Mouse (Mus musculus) retina, postnatal 7 days (tissue): ENCODE data around the gene Gm20388.

ENCODE experiments used
- DNase-seq: peaks from one replicate; pipeline ENCODE4 v3.0.0-alpha.2; 2012; ENCODE audit warnings: low read depth, low spot score

Gene Gm20388

DNA sequence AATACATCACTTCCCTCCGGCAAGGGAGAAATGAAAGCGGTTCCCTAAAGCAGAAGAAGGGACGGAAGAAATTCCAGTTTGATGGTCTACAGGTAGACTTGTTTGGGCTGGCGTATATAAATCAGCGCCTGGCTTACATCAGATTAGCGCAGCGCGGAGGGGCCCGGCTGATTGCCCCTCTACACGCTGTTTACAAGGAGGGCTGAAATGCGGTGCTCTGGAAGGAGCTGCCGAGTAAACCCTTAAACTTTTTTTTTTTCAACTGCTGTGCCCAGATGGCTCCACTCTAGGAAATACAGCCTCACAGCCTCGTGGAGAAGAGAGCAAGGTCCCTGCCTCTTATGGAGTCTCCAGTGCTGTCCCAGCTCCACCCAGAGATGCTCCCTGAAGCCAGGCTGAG lies 1070.3 kb downstream of the Gm20388 start:
- DNase-seq: no peak

DNA sequence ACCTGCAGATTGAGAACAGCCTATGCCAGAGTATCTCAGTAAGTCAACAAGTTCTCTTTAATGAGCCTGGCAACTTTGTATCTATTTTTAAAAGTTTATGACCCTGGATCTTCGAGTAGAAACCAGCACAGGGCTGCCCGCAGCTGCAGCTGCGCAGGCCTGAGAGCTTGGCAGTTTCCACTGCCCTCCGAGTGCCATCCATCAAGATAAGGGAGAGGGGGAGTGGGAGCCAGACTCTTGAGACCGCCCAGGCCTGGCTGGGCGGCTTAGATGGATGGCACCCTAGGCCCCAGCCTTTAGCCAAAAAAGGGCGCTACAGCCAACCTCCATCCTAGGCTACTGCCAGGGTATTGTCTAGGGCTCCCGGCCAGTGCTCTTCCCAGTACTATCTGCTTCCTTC lies 1074.2 kb downstream of the Gm20388 start:
- DNase-seq: no peak

GRCm38 (mm10) chr8:120986022-120986421 lies 1075.4 kb downstream of the Gm20388 start:
- DNase-seq: no peak

GRCm38 (mm10) chr8:120993738-120994137 lies 1083.1 kb downstream of the Gm20388 start:
- DNase-seq: no peak

DNA sequence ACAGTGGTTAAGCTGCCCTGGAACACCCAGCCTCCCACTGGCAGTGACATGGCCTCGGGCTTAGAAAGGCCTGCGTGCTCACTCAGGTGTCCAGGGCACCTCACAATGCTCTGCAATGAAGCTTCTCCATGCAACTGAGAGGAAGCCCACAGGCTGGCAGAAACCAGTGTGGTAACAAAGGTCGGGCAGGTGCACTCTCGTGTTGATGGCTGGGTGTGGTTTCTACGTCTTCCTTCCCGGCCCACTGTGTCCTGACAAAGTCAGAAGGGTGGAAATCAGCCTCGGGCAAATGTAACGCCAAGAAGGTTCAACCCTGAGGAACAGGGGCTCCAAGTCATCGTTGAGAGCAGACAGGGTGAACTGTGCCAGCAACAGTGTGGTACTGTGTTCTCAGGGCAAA lies 1084.8 kb downstream of the Gm20388 start:
- no peak for DNase-seq

GRCm38 (mm10) chr8:120996905-120997581 lies 1086.4 kb downstream of the Gm20388 start:
- no peak for DNase-seq

- no peak for DNase-seq
These were observed 1087.3 kb downstream of the Gm20388 start for GRCm38 (mm10) chr8:120997926-120998325.

DNA sequence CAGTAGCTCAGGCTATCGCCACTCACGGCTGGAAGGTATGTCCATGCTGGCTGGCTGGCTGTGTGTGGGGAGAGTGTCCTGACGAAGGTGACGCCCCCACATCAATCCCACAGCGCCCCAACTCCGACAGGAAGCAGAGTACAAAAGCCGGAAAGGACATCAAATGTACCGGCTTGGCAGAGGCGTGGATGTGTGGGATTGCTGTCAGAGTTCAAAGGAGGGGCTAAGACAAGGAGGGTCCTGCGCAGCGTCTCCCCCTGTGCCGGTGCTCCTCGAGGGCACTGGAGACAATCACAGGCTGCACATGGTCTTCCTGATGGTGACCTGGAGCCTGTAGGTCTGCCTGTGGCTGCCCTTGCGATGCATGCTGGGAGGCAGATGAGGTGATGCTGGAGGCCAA lies 1088.3 kb downstream of the Gm20388 start:
- no peak for DNase-seq

DNA sequence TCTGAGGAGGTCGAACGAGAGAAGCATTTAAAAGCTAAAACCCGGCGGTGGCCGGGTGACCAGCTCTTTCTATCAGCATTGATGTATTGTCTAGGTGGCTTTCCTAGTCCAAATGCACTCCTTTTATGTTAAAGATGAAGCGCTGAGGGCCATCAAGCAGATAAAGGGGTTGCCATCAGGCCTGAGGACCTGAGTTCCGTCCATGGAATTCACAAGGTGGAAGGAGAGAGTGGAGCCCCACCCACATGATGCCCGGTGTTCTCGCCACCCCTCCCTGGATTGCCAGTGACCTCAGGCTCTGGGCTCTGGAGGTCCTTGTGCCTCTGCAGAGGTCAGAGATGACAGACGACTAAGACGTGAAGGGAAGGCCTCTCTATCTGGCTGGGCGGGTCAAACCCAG lies 1091.3 kb downstream of the Gm20388 start:
- DNase-seq: no peak

DNA sequence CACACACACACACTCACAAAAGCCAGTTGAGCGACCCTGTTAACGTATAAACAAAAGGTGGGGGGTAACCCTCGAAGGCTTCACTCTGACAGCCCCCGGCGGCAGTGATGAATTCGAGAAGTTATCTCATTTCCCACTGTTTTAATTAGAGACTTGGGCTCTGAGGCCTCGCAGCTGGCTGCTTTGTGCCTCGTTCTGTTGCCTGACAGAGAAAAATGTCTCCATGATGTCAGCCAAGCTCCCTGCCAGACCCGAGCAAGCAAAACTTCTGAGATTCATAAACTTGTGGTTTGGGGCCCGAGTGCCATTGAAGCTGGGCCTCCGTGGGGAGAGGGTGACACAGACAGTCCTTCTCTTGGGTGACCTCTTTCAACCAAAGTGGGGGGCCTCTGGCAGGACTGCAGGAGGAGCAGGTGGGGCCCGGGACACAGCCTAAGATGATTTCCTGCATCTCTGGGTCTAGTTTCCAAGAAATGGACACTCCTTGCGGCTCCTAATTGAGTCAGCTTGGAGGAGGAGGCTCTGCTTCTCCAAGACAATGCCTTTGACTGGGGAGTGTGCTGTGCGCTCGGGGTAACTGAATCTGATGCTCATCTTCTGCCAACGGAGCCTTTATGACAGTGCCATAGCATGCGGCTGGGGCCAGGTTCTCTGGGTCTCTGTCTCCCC lies 1092.4 kb downstream of the Gm20388 start:
- no peak for DNase-seq

GRCm38 (mm10) chr8:121003639-121004038 lies 1093.0 kb downstream of the Gm20388 start:
- DNase-seq: no peak

DNA sequence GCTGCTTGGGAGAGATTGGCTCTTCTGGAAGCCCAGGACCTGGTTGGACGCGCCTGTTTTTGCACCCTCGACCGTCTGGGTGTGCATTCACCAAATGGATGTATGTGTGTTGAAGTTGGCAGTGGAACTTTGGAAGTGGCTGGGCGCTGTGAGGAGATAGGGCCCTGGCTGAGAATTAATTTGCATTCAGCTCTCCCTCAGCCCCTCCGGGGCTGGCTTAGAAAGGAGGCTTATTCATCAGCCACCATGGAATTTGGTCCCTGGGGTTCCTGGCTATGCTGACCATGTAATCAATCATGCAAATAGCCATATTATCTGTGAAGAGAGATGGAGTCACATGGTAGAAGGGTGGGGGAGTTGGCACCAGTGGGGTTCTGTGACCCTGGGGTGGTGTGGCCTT lies 1102.7 kb downstream of the Gm20388 start:
- no peak for DNase-seq

- DNase-seq: no peak
These were observed 1106.0 kb downstream of the Gm20388 start for GRCm38 (mm10) chr8:121016621-121017020.

DNA sequence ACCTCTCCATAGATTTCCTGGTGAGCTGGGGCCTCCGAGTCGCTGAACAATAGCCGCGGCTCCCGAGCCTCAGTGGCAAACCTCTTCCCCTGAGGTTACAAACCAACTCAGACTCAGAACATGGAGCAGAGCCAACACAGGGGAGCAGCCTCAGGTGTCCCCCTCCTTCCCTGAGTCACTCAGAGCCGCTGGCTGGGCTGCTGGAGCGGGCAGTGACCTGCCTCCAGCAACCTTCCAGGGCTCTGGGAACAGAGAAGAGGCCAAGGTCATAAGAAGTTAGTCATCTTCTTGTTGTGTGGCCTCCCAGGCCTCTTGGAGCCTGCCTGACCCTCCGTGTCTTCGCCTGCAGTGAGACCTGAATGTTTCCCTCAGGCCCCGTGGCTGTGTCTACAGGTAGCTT lies 1107.6 kb downstream of the Gm20388 start:
- no peak for DNase-seq

GRCm38 (mm10) chr8:121021488-121021887 lies 1110.8 kb downstream of the Gm20388 start:
- DNase-seq: no peak

- no peak for DNase-seq
These were observed 1112.4 kb downstream of the Gm20388 start for GRCm38 (mm10) chr8:121023003-121023402.

DNA sequence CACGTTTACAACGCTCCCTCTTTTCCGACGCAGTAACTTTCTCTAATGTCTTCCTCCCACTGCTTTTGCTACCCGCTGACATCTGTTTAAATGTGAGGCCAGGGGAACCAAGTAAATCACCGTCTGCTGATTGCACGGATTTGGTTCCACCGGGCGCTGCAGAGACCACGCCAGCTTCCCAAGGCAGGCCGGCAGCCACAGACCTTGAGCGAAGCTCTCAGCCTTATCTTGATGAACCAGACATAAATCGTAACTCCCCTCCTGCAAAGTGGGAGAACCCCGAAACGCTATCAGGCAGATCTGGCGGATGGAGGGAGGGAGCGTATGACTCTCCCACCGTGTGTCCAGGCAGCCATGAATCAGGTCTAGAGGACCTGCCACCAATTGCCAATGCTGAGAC lies 1113.1 kb downstream of the Gm20388 start:
- no peak for DNase-seq

DNA sequence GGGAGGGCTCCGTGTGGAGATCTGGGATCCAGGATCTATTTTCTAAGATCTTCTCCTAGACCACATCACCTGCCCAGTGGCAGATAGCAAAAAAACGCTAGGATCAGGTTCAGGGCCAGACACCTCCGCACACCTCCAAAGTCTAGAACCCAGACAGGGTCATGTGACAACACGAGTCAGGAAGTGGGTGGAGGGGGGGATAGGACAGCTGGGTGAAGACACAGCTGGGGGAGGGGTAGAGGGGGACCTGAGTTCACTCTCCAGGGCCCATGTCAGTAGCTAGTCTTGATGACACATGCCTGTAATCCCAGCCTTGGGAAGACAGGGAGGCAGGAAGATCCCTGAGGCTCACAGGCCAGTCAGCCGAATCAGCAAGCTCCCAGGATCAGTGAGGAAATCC lies 1114.8 kb downstream of the Gm20388 start:
- DNase-seq: no peak

DNA sequence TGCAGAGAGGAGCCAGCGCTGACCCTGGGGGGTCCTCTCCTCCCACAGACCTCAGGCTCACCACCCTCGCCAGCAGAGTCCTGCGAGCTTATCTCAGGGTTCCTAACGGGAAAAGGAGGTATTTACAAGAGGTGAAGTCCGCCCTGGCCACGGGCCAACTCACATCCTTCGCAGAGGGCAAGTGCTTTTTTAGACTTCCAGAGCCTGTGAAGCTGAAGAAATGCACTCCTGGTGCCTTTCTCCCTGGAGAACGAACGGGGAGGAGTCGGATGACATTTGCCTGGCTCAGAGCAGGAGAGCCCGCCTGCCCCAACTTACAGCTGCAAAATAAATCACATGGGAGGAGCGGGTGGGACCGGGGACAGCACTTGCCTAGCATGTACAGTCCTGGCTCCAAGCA lies 1117.1 kb downstream of the Gm20388 start:
- DNase-seq: no peak

DNA sequence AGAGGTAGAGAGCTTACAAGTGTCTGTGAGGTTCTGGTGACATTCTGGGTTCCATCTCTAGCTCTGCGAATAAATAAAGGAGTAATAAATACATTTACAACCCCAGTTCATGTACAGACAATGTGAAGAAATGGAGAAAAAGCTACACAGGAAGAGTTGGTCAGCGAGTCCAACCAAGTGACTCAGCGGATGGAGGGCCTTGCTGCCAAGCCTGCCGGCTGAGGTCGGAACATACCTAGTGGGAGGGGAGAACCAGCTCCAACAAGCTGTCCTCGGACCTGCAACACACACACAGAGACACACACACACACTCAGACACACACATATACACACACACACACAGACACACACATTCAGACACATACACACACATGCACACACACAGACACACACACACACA lies 1118.4 kb downstream of the Gm20388 start:
- no peak for DNase-seq

- no peak for DNase-seq
These were observed 1119.9 kb downstream of the Gm20388 start for GRCm38 (mm10) chr8:121030496-121031040.

DNA sequence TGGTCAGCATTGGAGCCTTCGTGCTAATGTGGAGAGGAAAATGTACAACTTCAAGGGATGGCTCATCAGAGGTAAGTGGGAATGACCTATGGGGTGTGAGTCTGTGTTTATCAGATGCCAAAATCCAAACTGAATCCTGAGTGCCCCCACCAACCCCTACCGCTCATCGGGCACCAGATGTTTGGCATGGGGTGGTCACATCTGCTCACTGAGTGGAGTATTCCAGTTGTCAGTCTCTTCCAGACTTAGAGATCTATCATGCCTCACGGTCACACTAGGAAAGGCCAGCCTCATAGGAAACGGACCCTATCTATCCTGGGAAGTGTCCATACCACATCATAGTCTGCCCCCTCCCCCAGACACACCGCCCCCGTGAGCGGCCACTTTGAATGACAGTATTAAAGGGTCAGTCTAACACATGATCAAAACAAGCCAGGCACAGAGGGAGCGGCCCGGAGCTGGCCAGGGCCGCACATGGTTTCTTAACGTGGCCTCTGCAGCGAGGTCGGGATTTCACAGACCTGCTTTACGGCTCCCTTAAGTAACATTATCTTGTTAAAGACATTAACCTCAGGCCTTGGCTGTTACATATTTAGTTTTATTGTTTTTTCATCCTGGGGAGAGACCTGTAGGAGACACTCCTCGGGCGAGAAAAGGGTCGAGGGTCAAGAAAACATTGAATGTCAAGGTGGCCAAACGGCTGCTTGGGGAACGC lies 1122.8 kb downstream of the Gm20388 start:
- no peak for DNase-seq

GRCm38 (mm10) chr8:121035611-121036010 lies 1125.0 kb downstream of the Gm20388 start:
- DNase-seq: no peak
